Mouse (Mus musculus): ENCODE results near the gene Tbc1d10c. TPM values are rescaled to one million over a fixed set of nuclear protein-coding genes. Genes with fewer than 3 reads are reported as not detected.

Tbc1d10c gene
- total and polyA plus RNA-seq, 3 experiments: 43.5 to 58.5 (median 46.3) TPM

DNA sequence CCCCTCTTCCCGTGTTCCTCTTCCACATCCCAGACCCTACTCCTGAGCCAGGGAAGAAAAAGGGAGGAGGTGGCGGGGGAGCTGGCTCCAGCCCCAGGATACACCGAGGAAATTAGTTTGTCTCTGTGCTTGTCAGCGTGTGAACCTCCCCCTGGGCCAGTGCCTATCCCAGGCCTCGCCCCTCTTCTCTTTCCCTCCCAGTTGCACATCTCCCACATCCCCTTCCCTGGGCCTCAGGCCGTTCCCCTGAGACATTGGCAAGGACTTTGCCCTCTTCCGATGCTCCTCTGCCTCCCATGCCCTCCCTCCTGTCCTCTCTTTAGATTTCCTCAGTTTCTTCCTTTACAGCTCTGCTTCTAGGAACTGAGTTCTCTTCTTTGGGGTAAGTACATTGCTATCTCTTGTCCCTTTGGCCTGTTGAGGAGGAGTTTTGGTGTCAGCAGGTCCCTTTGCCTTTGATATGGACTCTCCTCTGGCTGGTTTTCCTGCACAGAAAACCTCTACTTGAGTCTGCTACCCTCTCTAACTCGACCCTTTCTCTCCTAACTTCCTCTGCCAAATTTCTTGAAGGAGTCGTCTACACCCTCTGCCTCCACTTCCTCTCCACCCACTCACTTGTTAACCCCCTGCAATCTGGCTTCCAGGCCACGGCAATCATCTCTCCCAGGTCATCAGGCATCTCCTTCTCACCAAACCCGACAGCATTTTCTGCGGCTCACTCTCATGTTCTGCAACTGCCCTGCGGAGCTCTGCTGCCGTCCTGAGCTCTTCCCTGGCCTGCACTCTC lies 30.1 kb upstream of the Tbc1d10c start:
- Histone ChIP-seq H3K4me2 (ENCODE audit: insufficient read depth, low read depth, poor library complexity, severe bottlenecking) (no peak overlapping the region), H3K9me3 (replicated peaks; ENCODE audit: low read length) (no peaks in the 10 kb centered on the region), H3K4me1 (ENCODE audit: control insufficient read depth in 1 of 2, insufficient read depth in 2 of 2) (peaks cover 6 to 56% of the 10 kb centered on the region in 2 experiments; a peak in 3 of 4 replicates), H3K4me3 (replicated peaks in 1 of 3; ENCODE audit: low read depth in 2 of 3, low read length in 2 of 3, poor library complexity in 1 of 3) (no peak overlapping the region), H3K9ac (ENCODE audit: insufficient read depth, low read depth) (no peak overlapping the region), H3K27me3 (replicated peaks) (peaks cover 20% of the 10 kb centered on the region), H3K27ac (ENCODE audit: insufficient read depth, low read depth) (no peak overlapping the region), H3K36me3 (replicated peaks in 1 of 2; ENCODE audit: control insufficient read depth in 1 of 2, insufficient read depth in 1 of 2, low read length in 1 of 2) (no peaks in the 10 kb centered on the region), H3K79me2 (replicated peaks; ENCODE audit: control insufficient read depth, extremely low read depth, insufficient read depth, poor library complexity, severe bottlenecking) (no peaks in the 10 kb centered on the region)
- no peak for TF ChIP-seq MXI1 (IDR thresholded peaks at IDR 0.05; ENCODE audit: low read depth, low read length)
- TF ChIP-seq ETS1 (conservative IDR thresholded peaks at IDR 0.05; ENCODE audit: low read depth, low read length): no peak
- TF ChIP-seq HCFC1 (IDR thresholded peaks at IDR 0.05; ENCODE audit: low read depth, low read length): no peak
- no peak for TF ChIP-seq ZMIZ1 (IDR thresholded peaks at IDR 0.05; ENCODE audit: low read depth, low read length)
- TF ChIP-seq ZNF384 (IDR thresholded peaks at IDR 0.05; ENCODE audit: low read depth, low read length): no peak
- no peak for TF ChIP-seq MAFK (IDR thresholded peaks at IDR 0.05; ENCODE audit: insufficient replicate concordance, low read length)
- TF ChIP-seq CTCF (conservative IDR thresholded peaks at IDR 0.05 in 1 of 2, IDR thresholded peaks at IDR 0.05 in 1 of 2; ENCODE audit: low read depth in 2 of 2, low read length in 2 of 2): no peak
- no peak for TF ChIP-seq USF2 (conservative IDR thresholded peaks at IDR 0.05; ENCODE audit: low read depth, low read length)
- no peak for TF ChIP-seq RAD21 (IDR thresholded peaks at IDR 0.05; ENCODE audit: low read depth, low read length)
- no peak for TF ChIP-seq MEF2A (IDR thresholded peaks at IDR 0.05; ENCODE audit: borderline replicate concordance, low read depth, low read length)
- TF ChIP-seq CHD1 (IDR thresholded peaks at IDR 0.05; ENCODE audit: low read depth, low read length): no peak
- TF ChIP-seq E2F4 (IDR thresholded peaks at IDR 0.05; ENCODE audit: insufficient replicate concordance, low read depth, low read length): no peak
- no peak for TF ChIP-seq POLR2A (IDR thresholded peaks at IDR 0.05; ENCODE audit: low read depth, low read length)
- TF ChIP-seq SMC3 (IDR thresholded peaks at IDR 0.05; ENCODE audit: low read depth, low read length): no peak
- TF ChIP-seq UBTF (IDR thresholded peaks at IDR 0.05; ENCODE audit: low read depth, low read length): no peak
- no peak for TF ChIP-seq KAT2A (IDR thresholded peaks at IDR 0.05; ENCODE audit: insufficient replicate concordance, low read length)
- no peak for TF ChIP-seq GABPA (IDR thresholded peaks at IDR 0.05; ENCODE audit: insufficient replicate concordance, low read depth, low read length)
- no peak for TF ChIP-seq ZC3H11A (IDR thresholded peaks at IDR 0.05; ENCODE audit: low read depth, low read length)
- dilution Hi-C loops (cut with MboI; ENCODE audit: extremely low pct_ligation_motif_present, extremely low pct_unique_long_range_greater_than_20kb, low sequenced_read_pairs): no loop called here
- in situ Hi-C loops (cut with MboI; ENCODE audit: low pct_ligation_motif_present, low pct_unique_long_range_greater_than_20kb, low sequenced_read_pairs): no loop called here
- DNase-seq (ENCODE audit: extremely low read depth): no peak

DNA sequence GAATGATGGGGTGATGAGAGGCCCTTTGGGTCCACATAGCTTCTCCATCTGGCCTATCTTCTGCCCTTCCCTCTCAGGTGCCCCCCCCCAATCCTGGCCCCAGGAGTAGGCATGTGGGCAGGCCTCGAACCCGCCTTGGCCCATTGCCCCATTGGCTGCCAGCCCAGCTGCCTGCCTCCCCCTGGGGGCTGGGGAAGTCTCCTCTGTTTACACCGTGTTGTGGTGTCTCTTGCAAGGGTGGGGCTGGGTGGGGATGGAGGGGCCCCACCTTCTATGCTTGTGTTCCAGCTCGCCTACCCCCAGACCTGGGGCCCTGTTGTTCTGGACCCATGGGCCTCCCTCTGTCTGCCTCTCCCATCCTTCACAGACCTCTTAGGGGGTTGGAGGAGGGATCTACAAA lies 29.3 kb upstream of the Tbc1d10c start:
- Histone ChIP-seq H3K9me3 (replicated peaks; ENCODE audit: low read length) (no peaks in the 10 kb centered on the region), H3K36me3 (replicated peaks in 1 of 2; ENCODE audit: control insufficient read depth in 1 of 2, insufficient read depth in 1 of 2, low read length in 1 of 2) (no peaks in the 10 kb centered on the region), H3K4me1 (ENCODE audit: control insufficient read depth in 1 of 2, insufficient read depth in 2 of 2) (peaks cover 6 to 52% of the 10 kb centered on the region in 2 experiments; a peak in 3 of 4 replicates), H3K4me2 (ENCODE audit: insufficient read depth, low read depth, poor library complexity, severe bottlenecking) (no peak overlapping the region), H3K4me3 (replicated peaks in 1 of 3; ENCODE audit: low read depth in 2 of 3, low read length in 2 of 3, poor library complexity in 1 of 3) (no peak overlapping the region), H3K27ac (ENCODE audit: insufficient read depth, low read depth) (no peak overlapping the region), H3K27me3 (replicated peaks) (peaks cover 26% of the 10 kb centered on the region), H3K9ac (ENCODE audit: insufficient read depth, low read depth) (no peak overlapping the region), H3K79me2 (replicated peaks; ENCODE audit: control insufficient read depth, extremely low read depth, insufficient read depth, poor library complexity, severe bottlenecking) (no peaks in the 10 kb centered on the region)
- dilution Hi-C loops (cut with MboI; ENCODE audit: extremely low pct_ligation_motif_present, extremely low pct_unique_long_range_greater_than_20kb, low sequenced_read_pairs) (no loop called here), in situ Hi-C loops (cut with MboI; ENCODE audit: low pct_ligation_motif_present, low pct_unique_long_range_greater_than_20kb, low sequenced_read_pairs) (no loop called here)
- DNase-seq (ENCODE audit: extremely low read depth): no peak
- no peak for TF ChIP-seq USF2 (conservative IDR thresholded peaks at IDR 0.05; ENCODE audit: low read depth, low read length)
- no peak for TF ChIP-seq MEF2A (IDR thresholded peaks at IDR 0.05; ENCODE audit: borderline replicate concordance, low read depth, low read length)
- TF ChIP-seq EP300 (IDR thresholded peaks at IDR 0.05; ENCODE audit: low read length): no peak
- TF ChIP-seq RAD21 (IDR thresholded peaks at IDR 0.05; ENCODE audit: low read depth, low read length): no peak
- no peak for TF ChIP-seq POLR2A (IDR thresholded peaks at IDR 0.05; ENCODE audit: low read depth, low read length)
- TF ChIP-seq SMC3 (IDR thresholded peaks at IDR 0.05; ENCODE audit: low read depth, low read length): no peak
- TF ChIP-seq KAT2A (IDR thresholded peaks at IDR 0.05; ENCODE audit: insufficient replicate concordance, low read length): no peak
- TF ChIP-seq ELF1 (IDR thresholded peaks at IDR 0.05; ENCODE audit: low read depth, low read length): no peak
- TF ChIP-seq CHD2 (IDR thresholded peaks at IDR 0.05; ENCODE audit: low read length): no peak
- no peak for TF ChIP-seq ETS1 (conservative IDR thresholded peaks at IDR 0.05; ENCODE audit: low read depth, low read length)
- no peak for TF ChIP-seq MYC (IDR thresholded peaks at IDR 0.05; ENCODE audit: low read depth, low read length)
- no peak for TF ChIP-seq JUND (conservative IDR thresholded peaks at IDR 0.05; ENCODE audit: low read depth, low read length)
- no peak for TF ChIP-seq TCF12 (IDR thresholded peaks at IDR 0.05; ENCODE audit: low read depth, low read length)
- no peak for TF ChIP-seq POLR2AphosphoS2 (IDR thresholded peaks at IDR 0.05; ENCODE audit: low read depth, low read length)
- no peak for TF ChIP-seq PAX5 (IDR thresholded peaks at IDR 0.05; ENCODE audit: low read length)
- no peak for TF ChIP-seq RCOR1 (conservative IDR thresholded peaks at IDR 0.05; ENCODE audit: low read depth, low read length)
- TF ChIP-seq UBTF (IDR thresholded peaks at IDR 0.05; ENCODE audit: low read depth, low read length): no peak
